Comparison of ENCODE assay signal across 18 mouse cellular contexts in genomic region chr5:21050061-21050769, GRCm38 (mm10). TPM values are rescaled to one million over a fixed set of nuclear protein-coding genes. Genes with fewer than 3 reads are reported as not detected.
DNase-seq lines count a peak whose midpoint lies in the region; ATAC-seq and TF ChIP-seq lines count a peak whose summit lies in the region.
"Had no signal": no experiment of that assay in that cellular context is flagged by ENCODE, and none has a peak within 500 bp of the region (broad histone marks: within the 10 kb centered on the region; RNA-seq: fewer than 3 reads in every experiment).

No protein-coding gene starts in this region.

- H3K27ac ChIP-seq in liver, embryonic 12.5 days = peak overlapping the region; percentile 89
- H3K27ac ChIP-seq in midbrain, postnatal 0 days (ENCODE audit: low read depth, low read length) = no peak overlapping the region
- H3K27ac ChIP-seq: hindbrain, embryonic 13.5 days; macrophage; neural tube, embryonic 12.5 days had no signal

- H3K4me2 ChIP-seq in liver, embryonic 12.5 days = peak overlapping the region; percentile 64
- no peak overlapping the region for H3K4me2 ChIP-seq in midbrain, postnatal 0 days (ENCODE audit: low read depth, low read length, poor library complexity, severe bottlenecking)
- H3K4me2 ChIP-seq: hindbrain, embryonic 13.5 days; neural tube, embryonic 12.5 days had no signal

- peak overlapping the region; percentile 40; the same call in 1 of the 2 replicates for H3K9ac ChIP-seq in liver, embryonic 12.5 days
- no peak overlapping the region for H3K9ac ChIP-seq in midbrain, postnatal 0 days (replicated peaks; ENCODE audit: low read length, poor library complexity, severe bottlenecking)
- H3K9ac ChIP-seq: hindbrain, embryonic 13.5 days; neural tube, embryonic 12.5 days had no signal

- peak overlapping the region; percentile 82 for H3K4me3 ChIP-seq in megakaryocyte, embryonic 14.5 days (replicated peaks)
- peak overlapping the region; percentile 26 for H3K4me3 ChIP-seq in liver, embryonic 12.5 days
- no peak overlapping the region for H3K4me3 ChIP-seq in midbrain, postnatal 0 days (ENCODE audit: low read depth, low read length)
- H3K4me3 ChIP-seq: hindbrain, embryonic 13.5 days; neural tube, embryonic 12.5 days had no signal

- peaks cover 38% of the 10 kb centered on the region for H3K36me3 ChIP-seq in megakaryocyte, embryonic 14.5 days (replicated peaks; ENCODE audit: low read length)
- peaks cover 2% of the 10 kb centered on the region; the same call in 1 of the 2 replicates for H3K36me3 ChIP-seq in liver, embryonic 12.5 days
- H3K36me3 ChIP-seq in midbrain, postnatal 0 days (ENCODE audit: insufficient read depth, low read length) = no peaks in the 10 kb centered on the region
- H3K36me3 ChIP-seq: hindbrain, embryonic 13.5 days; neural tube, embryonic 12.5 days had no signal

- peaks cover 72% of the 10 kb centered on the region for H3K4me1 ChIP-seq in megakaryocyte, embryonic 14.5 days
- H3K4me1 ChIP-seq in liver, embryonic 12.5 days = peaks cover 75% of the 10 kb centered on the region
- peaks cover 9% of the 10 kb centered on the region; the same call in 1 of the 2 replicates for H3K4me1 ChIP-seq in midbrain, postnatal 0 days (ENCODE audit: insufficient read depth, low read length)

- no peaks in the 10 kb centered on the region for H3K27me3 ChIP-seq in megakaryocyte, embryonic 14.5 days (replicated peaks)
- H3K27me3 ChIP-seq in liver, embryonic 12.5 days (replicated peaks) = no peaks in the 10 kb centered on the region
- no peaks in the 10 kb centered on the region for H3K27me3 ChIP-seq in midbrain, postnatal 0 days (ENCODE audit: insufficient read depth, low read length)
- H3K27me3 ChIP-seq: hindbrain, embryonic 13.5 days; neural tube, embryonic 12.5 days had no signal

- no peak for TF ChIP-seq CTCF in midbrain, postnatal 0 days (IDR thresholded peaks at IDR 0.05)

- DNase-seq in c-Kit-positive CD71-positive TER-119-positive erythroid progenitor cells, embryonic 14.5 days (ENCODE audit: low spot score) = peak; percentile 56
- no peak for DNase-seq in midbrain, postnatal 0 days (ENCODE audit: low spot score)
- no peak for DNase-seq in cerebellum, adult 9-10 months
- DNase-seq in thymus, postnatal 25 days = no peak
- DNase-seq: adrenal gland, postnatal 25 days; cerebellum, adult 11-12 months; gastrocnemius, postnatal 14 days; kidney, adult 11 months; kidney, postnatal 36 days; lung, adult 18-20 months; right cerebral cortex, postnatal 4 days had no signal

- WGBS in liver, embryonic 12.5 days (ENCODE audit: insufficient replicate concordance) = 19% methylated on average over 6 of the region's 6 CpGs
- whole genome bisulfite sequencing in midbrain, postnatal 0 days = 91% methylated on average over 6 of the region's 6 CpGs

- ATAC-seq in megakaryocyte, adult 5-6 weeks (ENCODE audit: poor library complexity, severe bottlenecking) = no peak
- peak; percentile 53 for ATAC-seq in liver, embryonic 12.5 days
- no peak for ATAC-seq in midbrain, postnatal 0 days (ENCODE audit: low FRiP score)
- ATAC-seq: forebrain, embryonic 16.5 days had no signal

- H3K9me3 ChIP-seq in megakaryocyte, embryonic 14.5 days = no peaks in the 10 kb centered on the region
- no peaks in the 10 kb centered on the region for H3K9me3 ChIP-seq in liver, embryonic 12.5 days (replicated peaks)
- no peaks in the 10 kb centered on the region for H3K9me3 ChIP-seq in midbrain, postnatal 0 days (ENCODE audit: low read length)
- H3K9me3 ChIP-seq: hindbrain, embryonic 13.5 days; neural tube, embryonic 12.5 days had no signal

RNA-seq across cellular contexts. Expression of gene Ptpn12, which starts 5.5 kb away (rescaled TPM):
- 20.9 and 34.8 TPM in 2 replicates for polyA plus RNA-seq in megakaryocyte, embryonic 14.5 days (2012; ENCODE audit: insufficient read depth, low replicate concordance)
- total RNA-seq in megakaryocyte, adult 5-6 weeks (2015) = 86.4 and 89.9 TPM in 2 replicates
- 35.2 and 48.5 TPM in 2 replicates for total RNA-seq in megakaryocyte, adult 5-6 weeks (2017)
- 16.9 and 17.1 TPM in 2 replicates for polyA plus RNA-seq in liver, embryonic 12.5 days (2016; fragmentation: Nextera tagmentation; extraction: Ambion mirVana)
- total RNA-seq in midbrain, postnatal 0 days (2014; rRNA removed) = 28.2 and 33.1 TPM in 2 replicates
- polyA plus RNA-seq in midbrain, postnatal 0 days (2015; fragmentation: Nextera tagmentation; extraction: Ambion mirVana) = 9.2 and 10.8 TPM in 2 replicates
